20 mouse cellular contexts compared by ENCODE assay signal in the genomic region with DNA sequence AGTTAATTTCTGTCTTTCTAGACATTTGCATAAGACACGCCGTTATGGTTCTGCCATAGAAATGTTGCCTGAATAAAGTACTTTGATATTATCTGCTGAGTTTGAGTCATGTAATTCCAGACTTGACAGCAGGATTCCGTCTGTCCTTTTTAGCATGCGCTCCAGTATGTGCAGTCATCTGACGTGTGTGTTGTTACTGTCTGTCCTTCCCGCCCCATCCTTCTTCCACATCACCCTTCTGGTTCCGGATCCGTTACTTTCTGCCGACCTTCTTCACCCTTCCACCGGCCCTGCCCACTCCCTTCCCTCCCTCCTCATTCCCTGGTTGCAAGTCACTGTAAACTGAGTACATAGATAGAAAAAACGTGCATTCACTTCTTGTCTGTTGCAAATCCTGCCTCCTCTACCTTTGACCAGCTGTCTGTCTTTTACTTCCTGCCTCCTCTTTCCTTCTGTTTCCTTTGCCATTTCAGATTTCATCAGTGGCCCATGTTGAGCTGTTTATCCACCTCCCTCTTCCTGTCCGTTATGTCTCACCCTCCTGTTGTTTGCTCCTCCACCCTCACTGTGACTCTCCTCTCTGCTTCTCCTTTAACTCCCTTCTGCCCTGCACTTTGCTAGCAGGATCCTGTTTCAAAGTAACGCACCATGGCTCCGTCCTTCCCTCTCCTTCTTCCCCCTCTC.
DNase-seq lines count a peak whose midpoint lies in the region; ATAC-seq and TF ChIP-seq lines count a peak whose summit lies in the region.
"Had no signal": no experiment of that assay in that cellular context is flagged by ENCODE, and none has a peak within 500 bp of the region (broad histone marks: within the 10 kb centered on the region; RNA-seq: fewer than 3 reads in every experiment).

No protein-coding gene starts in this region.

- H3K4me1 ChIP-seq in kidney, embryonic 14.5 days (ENCODE audit: control insufficient read depth, insufficient read depth, low read length): peaks cover 7% of the 10 kb centered on the region
- no peaks in the 10 kb centered on the region for H3K4me1 ChIP-seq in limb, embryonic 14.5 days (ENCODE audit: control insufficient read depth, insufficient read depth, low read length)
- H3K4me1 ChIP-seq in limb, embryonic 10.5 days: 0 out of 2 replicates have a peak, but pooled peaks cover 5% of the 10 kb centered on the region
- H3K4me1 ChIP-seq in megakaryocyte, embryonic 14.5 days: peaks cover 60% of the 10 kb centered on the region

- H3K9me3 ChIP-seq in kidney, embryonic 14.5 days (ENCODE audit: control insufficient read depth, low read length): no peaks in the 10 kb centered on the region
- H3K9me3 ChIP-seq in limb, embryonic 14.5 days (ENCODE audit: control insufficient read depth, low read length): no peaks in the 10 kb centered on the region
- no peaks in the 10 kb centered on the region for H3K9me3 ChIP-seq in limb, embryonic 10.5 days (replicated peaks)
- H3K9me3 ChIP-seq in megakaryocyte, embryonic 14.5 days: no peaks in the 10 kb centered on the region
- H3K9me3 ChIP-seq: hindbrain, embryonic 10.5 days; midbrain, embryonic 13.5 days; neural tube, embryonic 15.5 days had no signal

- H3K27ac ChIP-seq in kidney, embryonic 14.5 days (ENCODE audit: low read depth, low read length): peak overlapping the region; percentile 47; the same call in 1 of the 2 replicates
- 0 out of 2 replicates have a peak overlapping the region, but pooled peaks have one; percentile 7 for H3K27ac ChIP-seq in limb, embryonic 14.5 days (replicated peaks; ENCODE audit: low read depth, low read length)
- no peak overlapping the region for H3K27ac ChIP-seq in limb, embryonic 10.5 days
- H3K27ac ChIP-seq: heart, adult 2 months; hindbrain, embryonic 10.5 days; midbrain, embryonic 13.5 days; neural tube, embryonic 15.5 days had no signal

- H3K27me3 ChIP-seq in kidney, embryonic 14.5 days (ENCODE audit: control insufficient read depth, insufficient read depth, low read length): no peaks in the 10 kb centered on the region
- no peaks in the 10 kb centered on the region for H3K27me3 ChIP-seq in limb, embryonic 14.5 days (ENCODE audit: control insufficient read depth, insufficient read depth, low read length)
- H3K27me3 ChIP-seq in limb, embryonic 10.5 days (ENCODE audit: low read depth, poor library complexity, severe bottlenecking): no peaks in the 10 kb centered on the region
- no peaks in the 10 kb centered on the region for H3K27me3 ChIP-seq in megakaryocyte, embryonic 14.5 days (replicated peaks)
- H3K27me3 ChIP-seq: midbrain, embryonic 13.5 days; neural tube, embryonic 15.5 days had no signal

- no peak overlapping the region for H3K4me2 ChIP-seq in kidney, embryonic 14.5 days (replicated peaks; ENCODE audit: low read depth, low read length)
- no peak overlapping the region for H3K4me2 ChIP-seq in limb, embryonic 14.5 days (replicated peaks; ENCODE audit: low read depth, low read length, severe bottlenecking)
- H3K4me2 ChIP-seq: lung, embryonic 14.5 days; midbrain, embryonic 13.5 days; neural tube, embryonic 15.5 days had no signal

- no peak for TF ChIP-seq POLR2A in limb, embryonic 14.5 days (IDR thresholded peaks at IDR 0.05; ENCODE audit: borderline replicate concordance, extremely low read depth, insufficient read depth, insufficient read length)

- 0 out of 2 replicates have a peak, but pooled peaks cover 2% of the 10 kb centered on the region for H3K36me3 ChIP-seq in kidney, embryonic 14.5 days (ENCODE audit: control insufficient read depth, insufficient read depth, low read length)
- peaks cover 5% of the 10 kb centered on the region; the same call in 1 of the 2 replicates for H3K36me3 ChIP-seq in limb, embryonic 14.5 days (ENCODE audit: control insufficient read depth, insufficient read depth, low read length)
- peaks cover 6% of the 10 kb centered on the region; the same call in 1 of the 2 replicates for H3K36me3 ChIP-seq in limb, embryonic 10.5 days
- peaks cover 83% of the 10 kb centered on the region for H3K36me3 ChIP-seq in megakaryocyte, embryonic 14.5 days (replicated peaks; ENCODE audit: low read length)
- H3K36me3 ChIP-seq: neural tube, embryonic 15.5 days had no signal

- H3K4me3 ChIP-seq in kidney, embryonic 14.5 days (ENCODE audit: low read length): no peak overlapping the region
- no peak overlapping the region for H3K4me3 ChIP-seq in limb, embryonic 14.5 days (replicated peaks; ENCODE audit: low read length)
- no peak overlapping the region for H3K4me3 ChIP-seq in limb, embryonic 10.5 days
- peak overlapping the region; percentile 8 for H3K4me3 ChIP-seq in megakaryocyte, embryonic 14.5 days (replicated peaks)
- H3K4me3 ChIP-seq: heart, adult 2 months; hindbrain, embryonic 10.5 days; midbrain, embryonic 13.5 days; neural tube, embryonic 15.5 days had no signal

- WGBS in kidney, embryonic 14.5 days: 30% methylated on average over 14 of the region's 14 CpGs
- WGBS in limb, embryonic 14.5 days: 63% methylated on average over 14 of the region's 14 CpGs
- WGBS in limb, embryonic 10.5 days: 70% methylated on average over 14 of the region's 14 CpGs

- no peak overlapping the region for H3K9ac ChIP-seq in kidney, embryonic 14.5 days (ENCODE audit: low read depth, low read length)
- H3K9ac ChIP-seq in limb, embryonic 14.5 days (ENCODE audit: low read depth, low read length, severe bottlenecking): no peak overlapping the region
- H3K9ac ChIP-seq: lung, embryonic 14.5 days; midbrain, embryonic 13.5 days; neural tube, embryonic 15.5 days had no signal

- no peak for DNase-seq in kidney, adult 8-10 months
- DNase-seq in limb, embryonic 14.5 days (ENCODE audit: low spot score): no peak
- no peak for DNase-seq in limb, embryonic 10.5 days (ENCODE audit: low spot score)
- DNase-seq in spleen, postnatal 36 days (ENCODE audit: low spot score in 2 of 2): no peak
- DNase-seq in left cerebral cortex, adult 9 months (ENCODE audit: low spot score in 2 of 2): no peak
- DNase-seq: adrenal gland, adult 2 months; cerebellum, adult 8-10 months; heart, adult 2 months; kidney, adult 11 months; lung, embryonic 14.5 days; lung, postnatal 4 days; right cerebral cortex, postnatal 14 days; spleen, adult 18-20 months; thymus, postnatal 4 days had no signal

- peak; percentile 70; the same call in 1 of the 2 replicates for ATAC-seq in kidney, embryonic 14.5 days (ENCODE audit: low FRiP score, low TSS enrichment)
- no peak for ATAC-seq in limb, embryonic 14.5 days (ENCODE audit: low FRiP score, low read depth)
- ATAC-seq in common myeloid progenitor, adult 5-6 weeks (replicated peaks; ENCODE audit: low read depth, poor library complexity, severe bottlenecking): peak; percentile 76
- ATAC-seq: midbrain, embryonic 13.5 days had no signal
